Mouse (Mus musculus) left cerebral cortex, adult 8-10 months (tissue): ENCODE data around the gene Anp32e. TPM values are rescaled to one million over a fixed set of nuclear protein-coding genes. Genes with fewer than 3 reads are reported as not detected.
"Not testable (repeated sequence)": the region's sequence is repeated elsewhere in the genome, so short reads cannot be mapped to it uniquely, and the experiment has no call there.

Experiments used
- DNase-seq, 2 experiments: peaks; one replicate each; pipeline ENCODE4 v3.0.0; 2022; ENCODE audit warnings: low spot score in 2 of 2
- total RNA-seq, 4 experiments: library from RNA; stranded (reverse); gene quantifications; 2 replicates each; pipeline ENCODE4 v1.2.4; 2022

Anp32e gene
- 100 to 1,000 TPM in 3 of 4 experiments, 10 to 100 TPM in 1; 95.2 to 110 (median 106) TPM for total RNA-seq

- DNase-seq, result peak; percentile 90 to 98
Measured at GRCm38 (mm10) chr3:95928658-95929503, at the start of gene Anp32e. Gene Anp32e (plus strand): TSS chr3:95929246.

GRCm38 (mm10) chr3:95881979-95882815 lies 46.8 kb upstream of the Anp32e start, which contains the start of gene Ciart:
Gene Ciart (minus strand): TSS chr3:95882251.
- DNase-seq, result peak; percentile 85 to 99

DNA sequence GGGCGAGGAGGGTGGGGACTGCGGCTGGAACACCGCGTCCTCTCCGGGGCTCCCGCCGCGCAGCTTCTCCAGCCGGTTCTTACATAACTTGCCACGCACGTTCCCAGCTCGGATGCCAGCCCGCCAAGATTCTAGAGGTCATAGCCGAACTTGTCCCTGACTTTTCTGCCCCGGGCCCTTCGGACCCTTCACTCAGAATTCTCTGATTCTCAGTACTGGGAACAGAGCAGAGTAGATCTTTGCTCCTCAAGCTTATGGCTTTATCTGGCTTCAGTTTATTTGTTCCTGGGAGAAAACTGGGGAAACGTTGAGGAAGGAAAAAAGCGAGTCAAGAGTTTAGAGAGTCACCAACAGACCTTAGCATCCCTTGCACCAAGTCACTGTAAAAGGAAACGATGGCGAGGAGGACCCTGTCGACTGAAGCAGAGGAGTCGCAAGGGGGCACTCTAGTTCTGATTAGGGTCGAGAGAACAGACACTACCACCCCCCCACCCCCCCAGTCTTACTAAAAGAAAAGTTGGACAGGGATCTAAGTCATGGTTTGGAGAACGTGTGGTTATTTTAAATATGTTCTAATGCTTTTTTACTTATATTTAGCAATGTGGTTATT lies 46.1 kb upstream of the Anp32e start:
- DNase-seq, result peak in 1 of 2 experiments; percentile 61

DNA sequence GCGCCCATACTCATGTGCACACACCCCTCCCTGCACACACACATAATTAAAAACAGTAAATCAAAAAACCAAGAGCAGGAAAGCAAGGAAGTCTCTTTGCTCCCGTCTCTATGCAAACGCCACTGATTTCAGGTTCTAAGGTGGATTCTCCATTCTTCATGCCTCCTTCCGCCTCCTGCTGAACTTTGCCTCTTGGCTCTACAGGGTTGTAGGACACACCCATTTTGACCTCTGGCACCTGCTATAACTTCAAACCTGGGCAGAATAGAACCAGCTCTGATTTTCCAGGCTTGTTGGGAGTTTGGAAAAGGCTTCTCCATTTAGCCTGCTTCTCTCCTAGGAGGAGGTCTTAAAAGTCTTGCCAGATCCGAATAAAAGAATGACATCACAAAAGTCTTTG lies 44.6 kb upstream of the Anp32e start:
- DNase-seq, result no peak

GRCm38 (mm10) chr3:95887596-95887995 lies 41.5 kb upstream of the Anp32e start:
- no peak for DNase-seq

DNA sequence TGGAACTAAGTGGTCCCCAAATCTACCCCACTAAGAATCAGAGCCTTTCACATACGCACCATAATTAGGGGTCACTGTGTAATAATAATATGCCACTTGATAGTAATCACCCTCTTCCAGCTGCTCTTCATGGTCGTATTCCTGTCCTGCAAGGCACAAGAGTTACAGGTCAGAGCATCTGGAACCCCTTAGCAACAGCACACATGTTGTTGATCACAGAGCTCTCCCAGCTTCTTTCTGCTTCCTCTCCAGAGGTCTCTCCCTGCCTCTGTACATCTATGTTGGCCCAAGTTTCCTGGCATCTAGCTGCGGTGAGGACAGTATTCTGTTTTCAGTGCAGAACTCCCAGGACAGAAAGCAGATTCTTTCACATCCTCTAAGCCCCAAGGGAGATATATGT lies 39.4 kb upstream of the Anp32e start:
- no peak for DNase-seq

GRCm38 (mm10) chr3:95891211-95892065 lies 37.6 kb upstream of the Anp32e start, which contains the start of gene BC028528:
Gene BC028528 (minus strand): TSS chr3:95892005.
- DNase-seq, result no peak

- no peak for DNase-seq
Measured at GRCm38 (mm10) chr3:95892066-95893052, 36.7 kb upstream of the Anp32e start.

- no peak for DNase-seq
Measured at GRCm38 (mm10) chr3:95893126-95893525, 35.9 kb upstream of the Anp32e start.

DNA sequence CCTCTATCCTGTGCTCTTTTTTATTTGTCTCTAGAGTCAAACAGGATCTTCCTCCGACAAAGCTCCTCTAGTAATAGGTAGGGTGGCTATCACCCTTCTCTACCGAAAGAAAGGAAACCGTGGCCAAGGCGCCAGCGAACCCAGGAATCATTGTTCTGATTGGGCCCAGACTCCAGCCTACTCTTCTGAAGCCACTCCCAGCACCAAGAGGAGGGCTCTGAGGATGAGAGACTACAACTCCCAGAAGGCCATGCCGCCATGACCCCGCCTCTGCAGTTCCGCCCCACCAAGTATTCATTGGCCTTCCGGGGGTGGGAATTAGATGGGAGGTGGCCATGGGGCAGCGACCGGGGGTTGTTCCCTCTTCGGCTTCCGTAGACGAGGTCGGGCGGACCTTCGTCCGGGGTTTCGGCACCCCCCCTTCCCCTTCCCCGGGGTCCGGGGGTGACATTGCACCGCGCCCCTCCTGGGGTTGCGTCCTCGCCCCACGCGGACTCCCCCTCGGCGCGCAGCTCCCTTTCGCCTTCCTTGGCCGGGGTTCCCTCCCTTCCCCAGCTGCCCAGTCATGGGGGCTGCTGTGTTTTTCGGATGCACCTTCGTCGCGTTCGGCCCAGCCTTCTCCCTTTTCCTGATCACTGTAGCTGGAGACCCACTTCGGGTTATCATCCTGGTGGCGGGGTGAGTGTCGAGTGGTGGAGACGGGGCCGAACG lies 35.3 kb upstream of the Anp32e start, which contains the start of gene Aph1a:
TSS of gene Aph1a (plus strand) at position 364 of the 711 bp plus-strand sequence.
- DNase-seq, result peak; percentile 86 to 98

DNA sequence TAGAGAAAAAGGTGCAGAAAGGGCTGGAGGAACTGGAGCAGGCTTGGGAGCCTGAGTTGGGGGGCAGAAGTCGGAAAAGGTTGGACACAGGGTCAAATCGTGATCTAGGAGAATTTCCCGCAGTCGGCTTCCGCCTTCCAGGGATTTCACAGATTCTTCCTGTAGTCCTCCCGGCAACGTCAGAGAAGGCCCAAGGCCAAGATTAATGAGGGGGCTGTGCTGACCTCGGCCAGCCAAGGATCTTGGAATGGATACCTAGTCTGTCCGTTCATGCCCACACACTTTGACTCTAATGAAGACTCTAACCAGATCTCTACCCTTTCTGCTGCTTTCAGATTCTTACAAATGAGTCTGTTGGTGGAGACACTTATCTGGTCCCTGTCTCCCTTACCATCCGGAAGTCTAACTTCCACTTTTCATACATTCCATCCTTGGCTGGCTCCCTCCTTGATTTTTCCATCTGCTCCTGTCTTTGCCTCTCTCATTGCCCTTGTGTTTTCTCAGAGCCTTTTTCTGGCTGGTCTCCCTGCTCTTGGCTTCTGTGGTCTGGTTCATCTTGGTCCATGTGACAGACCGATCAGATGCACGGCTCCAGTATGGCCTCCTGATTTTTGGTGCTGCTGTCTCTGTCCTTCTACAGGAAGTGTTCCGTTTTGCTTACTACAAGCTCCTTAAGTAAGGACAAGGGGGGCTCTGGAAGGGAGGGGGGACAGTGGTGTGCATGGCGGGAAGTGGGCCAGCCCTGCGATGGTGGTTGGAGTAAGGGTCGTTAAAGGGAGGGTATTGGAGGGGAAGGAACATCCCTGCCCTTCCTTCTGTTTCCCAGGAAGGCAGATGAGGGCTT lies 34.5 kb upstream of the Anp32e start:
- DNase-seq, result no peak

- DNase-seq, result not testable (repeated sequence)
Measured at GRCm38 (mm10) chr3:95895501-95895900, 33.5 kb upstream of the Anp32e start.

DNA sequence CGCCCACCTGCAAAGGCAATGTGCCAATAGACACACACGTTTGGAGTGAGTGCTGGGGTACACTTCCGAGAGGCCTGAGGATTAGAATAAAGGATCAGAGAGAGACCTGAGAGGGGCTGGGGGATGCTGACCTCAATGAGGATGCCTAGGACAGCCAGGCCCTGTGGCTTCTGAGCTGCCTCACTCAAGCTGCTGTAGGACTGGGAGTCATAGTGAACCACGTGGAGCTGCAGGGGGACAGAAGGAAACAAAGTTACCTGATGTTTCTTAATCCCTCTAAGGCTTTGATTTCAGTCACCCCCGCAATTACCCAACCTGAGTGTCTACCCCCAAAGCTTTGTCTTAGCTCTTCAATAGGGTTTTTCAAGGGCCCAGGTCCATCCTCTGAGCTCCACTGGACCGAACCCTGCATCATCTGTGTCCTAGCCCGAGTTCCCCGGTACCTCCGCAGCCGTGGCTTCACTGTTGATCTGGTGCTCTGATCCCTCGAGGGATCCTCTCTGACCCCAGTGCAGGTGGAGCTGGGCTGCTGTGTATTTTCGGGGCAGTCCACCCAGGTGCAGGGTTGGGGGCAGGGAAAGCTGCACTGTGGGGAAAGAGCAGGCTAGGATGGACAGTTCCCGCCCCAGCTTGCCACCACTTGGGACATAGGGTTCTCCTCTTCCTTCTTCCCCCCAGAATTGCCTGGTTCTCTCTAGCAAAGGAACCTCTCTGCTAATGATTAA lies 29.1 kb upstream of the Anp32e start:
- no peak for DNase-seq

DNA sequence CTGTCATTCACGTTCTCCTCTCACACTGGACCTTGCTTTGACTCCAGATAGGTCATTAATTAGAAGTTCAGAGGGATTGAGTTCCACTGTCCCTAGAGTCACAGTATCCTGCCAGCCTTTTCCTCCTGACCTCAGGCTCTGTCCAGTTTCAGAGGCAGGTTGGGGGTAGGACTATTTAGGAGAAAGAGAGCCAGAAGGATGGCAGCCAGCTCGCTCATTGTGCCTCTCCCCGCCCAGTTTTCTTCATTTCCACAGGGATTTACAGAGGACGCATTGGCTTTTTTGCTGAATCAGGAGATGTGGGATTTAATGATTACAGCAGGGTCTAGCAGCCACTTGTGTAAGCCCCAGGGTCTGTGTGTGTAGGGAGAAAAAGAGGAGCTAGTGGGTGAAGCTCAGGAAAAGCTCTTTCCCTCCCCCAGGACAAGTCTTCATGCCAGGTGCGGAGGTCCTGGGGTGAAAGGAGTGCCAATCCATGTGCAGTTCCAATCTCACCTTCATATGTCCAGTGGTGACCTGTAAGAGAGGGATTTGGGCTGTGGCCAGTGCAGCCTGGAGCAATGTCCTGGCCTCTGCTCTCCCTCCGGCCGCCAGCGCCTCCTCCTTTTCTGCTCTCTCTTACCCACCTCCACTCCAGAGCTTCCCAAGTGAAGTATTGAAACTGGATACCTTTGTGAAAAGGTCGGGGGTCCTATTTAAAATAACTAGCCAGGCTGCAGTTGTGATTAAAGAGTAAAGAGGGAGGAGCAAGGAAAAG lies 27.3 kb upstream of the Anp32e start:
- DNase-seq, result no peak

- DNase-seq, result no peak
Measured at GRCm38 (mm10) chr3:95902373-95902625, 26.7 kb upstream of the Anp32e start.

DNA sequence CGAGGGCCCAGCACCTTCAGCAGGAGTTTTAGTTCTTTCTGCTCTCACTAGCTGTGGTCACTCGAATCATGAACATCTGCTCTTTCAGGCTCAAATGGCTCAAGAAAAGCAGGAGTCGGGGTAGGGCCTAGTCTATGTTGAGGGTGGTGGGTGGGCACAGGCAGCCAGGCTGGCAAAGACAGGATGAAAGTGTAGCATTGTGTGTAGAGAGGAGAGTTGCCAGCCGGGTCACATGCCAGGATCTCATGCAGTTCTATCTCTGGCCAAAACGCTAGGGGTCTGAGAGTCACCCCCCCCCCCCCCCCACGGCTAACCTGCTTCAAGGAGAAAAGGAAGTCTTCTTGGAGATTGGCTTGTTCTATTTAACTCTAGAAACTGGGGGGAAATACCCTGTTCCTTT lies 26.4 kb upstream of the Anp32e start:
- DNase-seq, result no peak
